Mouse (Mus musculus) left cerebral cortex, postnatal 36 days (tissue): ENCODE measurements around the gene Abhd11. TPM values are rescaled to one million over a fixed set of nuclear protein-coding genes. Genes with fewer than 3 reads are reported as not detected.
"Not testable (repeated sequence)": the region's sequence is repeated elsewhere in the genome, so short reads cannot be mapped to it uniquely, and the experiment has no call there.

Experiments
- DNase-seq, 2 experiments: peaks; one replicate each; pipeline ENCODE4 v3.0.0; 2021 to 2022; ENCODE audit warnings: low spot score in 2 of 2, mixed read lengths in 1 of 2
- intact Hi-C: fragments of 180-260 bp; cut with DNase I; formaldehyde crosslinking; loops from one replicate; pipeline ENCODE4 v1.15.1; 2025
- total RNA-seq, 2 experiments: library from RNA; stranded (reverse); gene quantifications; 2 replicates each; pipeline ENCODE4 v1.2.3; 2021

Gene Abhd11
- 10 to 100 TPM; 31.1 to 39.2 TPM for total RNA-seq

DNA sequence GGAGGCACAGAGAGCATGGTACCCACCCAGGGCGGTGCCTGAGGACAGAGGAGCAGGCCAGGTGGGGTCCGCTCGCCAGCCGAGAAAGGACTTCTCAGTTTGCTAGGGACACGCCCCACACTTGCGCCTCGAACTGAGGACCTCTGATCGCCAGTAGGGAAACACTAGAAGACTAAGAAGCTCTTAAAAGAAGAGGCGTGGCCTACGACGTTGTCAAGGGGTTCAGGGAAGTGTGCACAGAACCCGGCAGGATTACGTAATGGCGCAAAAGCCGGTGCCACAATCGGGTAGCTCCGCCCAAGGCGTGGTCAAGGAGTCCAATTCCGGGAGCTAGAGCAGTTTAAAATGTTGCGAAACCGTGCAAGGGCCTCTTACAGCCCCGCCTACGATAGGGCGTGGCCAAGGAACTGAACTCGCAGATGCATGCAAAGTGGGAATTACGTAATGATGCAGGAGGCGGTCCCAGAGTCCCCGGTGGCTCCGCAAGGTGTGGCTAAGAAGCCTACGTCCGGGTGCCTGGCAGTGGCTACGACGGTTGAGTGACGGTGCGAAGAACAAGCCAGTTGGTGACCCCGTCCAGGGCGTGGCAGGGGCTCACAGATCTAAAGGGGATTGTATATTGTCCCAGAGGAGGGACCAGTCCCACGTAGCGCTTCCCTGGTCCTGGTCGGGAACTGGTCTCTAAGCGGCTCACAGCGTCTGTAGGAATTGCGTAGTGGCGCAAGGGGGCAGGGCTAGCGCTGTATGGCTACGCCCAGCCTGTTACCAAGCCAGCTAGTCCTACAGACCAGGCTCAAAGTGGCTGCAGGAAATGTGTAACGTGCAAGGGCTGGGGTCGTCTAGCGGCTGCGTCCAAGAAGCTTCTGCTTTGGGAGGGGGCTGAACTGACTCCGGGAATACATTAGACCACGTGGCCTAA is at the start of gene Abhd11:
Gene Abhd11, plus strand, starts transcription at position 482 of the 919 bp plus-strand sequence.
- peak; percentile 94 to 95 for DNase-seq
- intact Hi-C loops: loop anchor here (1.0 to 5.0 kb wide), 2 partner anchors 178 to 321 kb away; partner anchors contain the start of genes Baz1b and Limk1

- intact Hi-C loops: no loop called here
- no peak for DNase-seq
These were observed 48.5 kb upstream of the Abhd11 start for GRCm38 (mm10) chr5:134960430-134960829.

GRCm38 (mm10) chr5:134961519-134961918 is 47.4 kb upstream of the Abhd11 start:
- DNase-seq: no peak
- intact Hi-C loops: no loop called here

GRCm38 (mm10) chr5:134963546-134963945 is 45.4 kb upstream of the Abhd11 start:
- intact Hi-C loops: no loop called here
- DNase-seq: no peak

- intact Hi-C loops: loop anchor here (1.0 kb wide), 1 partner anchor 57 kb away; no protein-coding TSS in a partner anchor
- not testable (repeated sequence) for DNase-seq
These were observed 44.3 kb upstream of the Abhd11 start for GRCm38 (mm10) chr5:134964655-134965054.

- DNase-seq: peak; percentile 48 to 69
- intact Hi-C loops: loop anchor here (1.0 kb wide), 1 partner anchor 58 kb away; no protein-coding TSS in a partner anchor
These were observed 43.5 kb upstream of the Abhd11 start for GRCm38 (mm10) chr5:134965473-134965851.

GRCm38 (mm10) chr5:134965852-134966821 is 42.8 kb upstream of the Abhd11 start:
- intact Hi-C loops: loop anchor here (1.0 kb wide), 1 partner anchor 59 kb away; no protein-coding TSS in a partner anchor
- DNase-seq: peak in 1 of 2 experiments; percentile 18

- intact Hi-C loops: no loop called here
These were observed 41.6 kb upstream of the Abhd11 start for GRCm38 (mm10) chr5:134967164-134967944.

DNA sequence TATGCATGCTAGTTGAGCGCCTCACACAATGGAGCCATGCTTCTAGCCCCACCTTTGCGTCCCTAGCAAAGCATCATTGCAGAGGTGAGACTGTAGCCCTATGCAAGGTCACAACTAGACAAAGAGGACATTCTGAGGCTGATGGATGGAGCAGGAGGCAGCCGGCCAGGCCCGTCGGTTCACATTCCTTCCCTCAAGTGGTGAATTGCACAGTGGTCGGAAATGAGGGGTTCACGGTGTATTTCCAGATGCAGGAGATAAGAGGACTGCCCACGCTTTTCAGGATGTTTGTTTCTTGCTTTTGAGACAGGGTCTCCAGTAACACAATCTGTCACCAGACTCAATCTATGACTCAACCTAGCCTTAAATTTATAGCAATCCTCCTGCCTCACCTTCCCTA is 38.3 kb upstream of the Abhd11 start:
- DNase-seq: no peak

More at GRCm38 (mm10) chr5:134967164-134967944, 41.6 kb upstream of the Abhd11 start:
- no peak for DNase-seq

DNA sequence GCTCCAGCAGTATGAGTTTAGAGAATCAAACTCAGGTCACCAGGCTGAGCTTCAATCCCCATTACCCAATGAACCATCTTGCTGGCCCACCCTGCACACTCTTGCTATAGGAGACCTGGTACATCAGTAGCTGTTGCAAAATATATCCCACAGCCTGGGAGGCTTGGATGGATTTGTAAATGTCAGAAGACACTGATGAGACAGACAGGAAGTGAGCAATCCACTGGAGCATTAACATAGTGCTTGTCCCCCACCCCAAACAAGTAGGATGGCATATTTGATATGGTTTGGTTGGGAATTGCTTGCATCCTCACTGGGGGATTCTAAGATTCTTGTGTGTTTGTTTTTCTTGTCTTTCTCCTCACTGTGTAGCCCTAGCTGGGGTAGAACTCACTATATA is 35.9 kb upstream of the Abhd11 start:
- intact Hi-C loops: no loop called here
- no peak for DNase-seq

More for the DNA sequence above, 38.3 kb upstream of the Abhd11 start:
- intact Hi-C loops: no loop called here

DNA sequence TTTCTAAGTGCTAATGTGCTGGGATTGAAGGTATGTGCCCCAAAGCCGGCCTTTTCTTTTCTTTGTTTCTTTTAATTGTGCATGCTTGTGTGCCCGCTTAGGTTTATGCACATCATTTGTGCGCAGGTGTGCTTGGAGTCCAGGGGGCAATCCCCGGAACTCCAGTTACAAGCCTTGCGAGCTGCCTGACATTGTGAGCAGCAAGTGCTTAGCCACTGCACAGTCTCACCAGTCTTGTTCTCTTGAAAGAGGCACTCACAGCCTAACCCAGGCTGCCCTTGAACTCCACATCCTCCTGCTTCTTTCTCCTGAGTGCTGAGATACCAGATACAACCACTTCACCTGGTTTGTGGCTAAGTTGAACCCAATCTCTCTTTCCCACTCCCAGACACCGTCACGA is 35.4 kb upstream of the Abhd11 start:
- no peak for DNase-seq
- intact Hi-C loops: no loop called here

- intact Hi-C loops: no loop called here
These were observed 34.7 kb upstream of the Abhd11 start for GRCm38 (mm10) chr5:134974294-134974693.

GRCm38 (mm10) chr5:134974921-134975320 is 34.0 kb upstream of the Abhd11 start:
- DNase-seq: no peak
- intact Hi-C loops: no loop called here

More at GRCm38 (mm10) chr5:134974294-134974693, 34.7 kb upstream of the Abhd11 start:
- DNase-seq: no peak

DNA sequence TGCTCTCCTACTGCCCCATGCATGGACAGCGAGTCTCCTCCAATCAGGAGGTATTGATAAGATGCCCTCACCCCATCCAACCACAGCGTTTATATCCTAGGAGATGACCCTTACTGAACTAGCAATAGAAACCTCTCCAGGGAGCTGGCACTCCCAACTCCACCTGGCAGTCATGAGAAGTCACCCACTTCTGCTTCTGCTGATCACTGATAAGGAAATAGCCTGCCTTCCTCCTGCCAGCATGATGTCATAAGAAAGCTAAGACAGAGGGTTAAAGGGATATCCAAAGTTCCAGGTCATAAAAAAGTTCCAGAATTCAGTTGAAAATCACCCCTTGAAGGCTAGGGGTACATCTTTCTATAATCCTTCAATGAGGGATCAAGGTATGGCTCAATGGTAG is 32.8 kb upstream of the Abhd11 start:
- intact Hi-C loops: no loop called here
- no peak for DNase-seq

- intact Hi-C loops: no loop called here
- DNase-seq: no peak
These were observed 32.2 kb upstream of the Abhd11 start for GRCm38 (mm10) chr5:134976577-134977250.

GRCm38 (mm10) chr5:134977837-134978236 is 31.1 kb upstream of the Abhd11 start:
- DNase-seq: no peak
- intact Hi-C loops: no loop called here

- intact Hi-C loops: no loop called here
These were observed 27.8 kb upstream of the Abhd11 start for GRCm38 (mm10) chr5:134981149-134981548.

DNA sequence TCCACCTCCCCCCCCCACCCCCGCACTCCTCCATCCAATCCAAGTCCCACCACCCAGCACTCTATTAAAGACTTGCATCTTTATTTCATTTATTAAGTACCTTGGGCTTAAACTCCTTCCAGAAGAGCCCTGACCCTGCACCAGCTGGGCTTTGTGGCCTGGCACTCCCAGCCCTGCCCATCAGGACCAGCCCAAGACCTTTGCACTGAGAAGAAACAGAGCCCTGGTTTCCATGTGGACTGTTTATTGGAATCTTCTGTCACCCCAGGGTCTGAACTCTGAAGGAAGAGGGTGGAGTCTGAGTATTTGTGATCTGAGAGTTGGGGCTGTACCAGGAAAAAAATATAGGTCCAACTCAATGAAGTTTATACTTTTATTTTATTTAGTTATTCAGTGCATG is 25.8 kb upstream of the Abhd11 start:
- no peak for DNase-seq
- intact Hi-C loops: no loop called here

More at GRCm38 (mm10) chr5:134981149-134981548, 27.8 kb upstream of the Abhd11 start:
- no peak for DNase-seq
